Comparison of ENCODE assay signal across 8 mouse cellular contexts in genomic region chr15:93596991-93597390, GRCm38 (mm10). TPM values are rescaled to one million over a fixed set of nuclear protein-coding genes. Genes with fewer than 3 reads are reported as not detected.
DNase-seq lines count a peak whose midpoint lies in the region; ATAC-seq and TF ChIP-seq lines count a peak whose summit lies in the region.

No protein-coding gene starts in this region.

- no peaks in the 10 kb centered on the region for H3K36me3 ChIP-seq in heart, adult 2 months (ENCODE audit: control insufficient read depth, insufficient read depth, low read length)
- H3K36me3 ChIP-seq in lung, embryonic 15.5 days: no peaks in the 10 kb centered on the region
- H3K36me3 ChIP-seq in intestine, postnatal 0 days (ENCODE audit: control insufficient read depth, insufficient read depth): no peaks in the 10 kb centered on the region
- no peaks in the 10 kb centered on the region for H3K36me3 ChIP-seq in stomach, embryonic 14.5 days (ENCODE audit: control insufficient read depth, insufficient read depth, low read length)
- no peaks in the 10 kb centered on the region for H3K36me3 ChIP-seq in midbrain, embryonic 11.5 days (ENCODE audit: control insufficient read depth, insufficient read depth, low read length)

- intact Hi-C loops in heart, adult 2 months (cut with DNase I): loop anchor here (5.0 to 10.0 kb wide), 4 partner anchors 100 to 948 kb away; partner anchors contain the start of genes Irak4, Pus7l and Yaf2

- 67% methylated on average over 11 of the region's 11 CpGs for WGBS in heart, adult 2 months
- 57% methylated on average over 11 of the region's 11 CpGs for WGBS in lung, embryonic 15.5 days
- 67% methylated on average over 11 of the region's 11 CpGs for WGBS in intestine, postnatal 0 days
- 68% methylated on average over 11 of the region's 11 CpGs for WGBS in stomach, embryonic 14.5 days
- 66% methylated on average over 11 of the region's 11 CpGs for WGBS in midbrain, embryonic 11.5 days

- no peak for TF ChIP-seq POLR2A in heart, adult 2 months (IDR thresholded peaks at IDR 0.05; ENCODE audit: insufficient read depth, low read depth, low read length)

- H3K4me2 ChIP-seq in lung, embryonic 15.5 days: peak overlapping the region; percentile 95
- H3K4me2 ChIP-seq in intestine, postnatal 0 days (replicated peaks; ENCODE audit: low read depth): peak overlapping the region; percentile 92
- H3K4me2 ChIP-seq in stomach, embryonic 14.5 days (replicated peaks; ENCODE audit: low read depth, low read length): peak overlapping the region; percentile 63; the same call in 1 of the 2 replicates
- no peak overlapping the region for H3K4me2 ChIP-seq in midbrain, embryonic 11.5 days

- H3K79me2 ChIP-seq in heart, adult 2 months (replicated peaks; ENCODE audit: control insufficient read depth, insufficient read depth, low read length): no peaks in the 10 kb centered on the region

- no peak for DNase-seq in heart, adult 2 months
- no peak for DNase-seq in heart, adult 9 months (ENCODE audit: low spot score in 2 of 2)
- DNase-seq in lung, postnatal 25 days (ENCODE audit: low spot score): no peak
- DNase-seq in midbrain, embryonic 11.5 days (ENCODE audit: low spot score, missing footprints): no peak
- DNase-seq in cerebellum, postnatal 25 days: no peak

- peaks cover 2% of the 10 kb centered on the region for H3K4me1 ChIP-seq in heart, adult 2 months (ENCODE audit: control insufficient read depth, insufficient read depth, low read length)
- H3K4me1 ChIP-seq in lung, embryonic 15.5 days: peaks cover 33% of the 10 kb centered on the region
- H3K4me1 ChIP-seq in intestine, postnatal 0 days (replicated peaks; ENCODE audit: control insufficient read depth, insufficient read depth, low read length): 0 out of 2 replicates have a peak, but pooled peaks cover 6% of the 10 kb centered on the region
- peaks cover 15% of the 10 kb centered on the region for H3K4me1 ChIP-seq in stomach, embryonic 14.5 days (ENCODE audit: control insufficient read depth, insufficient read depth, low read length)
- peaks cover under 1% of the 10 kb centered on the region; the same call in 1 of the 2 replicates for H3K4me1 ChIP-seq in midbrain, embryonic 11.5 days (ENCODE audit: control insufficient read depth, insufficient read depth, low read length)

- ATAC-seq in lung, embryonic 15.5 days (ENCODE audit: borderline replicate concordance, extremely low read depth, low FRiP score, low TSS enrichment): no peak
- no peak for ATAC-seq in intestine, postnatal 0 days
- no peak for ATAC-seq in stomach, embryonic 14.5 days (ENCODE audit: insufficient number of reproducible peaks, insufficient read depth, low FRiP score, low read depth)
- no peak for ATAC-seq in midbrain, embryonic 11.5 days (ENCODE audit: low FRiP score)

- no peak overlapping the region for H3K9ac ChIP-seq in heart, adult 2 months (ENCODE audit: low read depth, low read length)
- H3K9ac ChIP-seq in lung, embryonic 15.5 days: no peak overlapping the region
- no peak overlapping the region for H3K9ac ChIP-seq in intestine, postnatal 0 days (ENCODE audit: low read depth, low read length)
- no peak overlapping the region for H3K9ac ChIP-seq in stomach, embryonic 14.5 days (replicated peaks; ENCODE audit: low read depth, low read length)
- H3K9ac ChIP-seq in midbrain, embryonic 11.5 days (ENCODE audit: low read length): no peak overlapping the region

- peaks cover 2% of the 10 kb centered on the region; the same call in 1 of the 2 replicates for H3K27me3 ChIP-seq in heart, adult 2 months (ENCODE audit: control insufficient read depth, insufficient read depth, low read length)
- no peaks in the 10 kb centered on the region for H3K27me3 ChIP-seq in lung, embryonic 15.5 days
- no peaks in the 10 kb centered on the region for H3K27me3 ChIP-seq in intestine, postnatal 0 days (replicated peaks; ENCODE audit: control insufficient read depth, insufficient read depth, low read length)
- H3K27me3 ChIP-seq in stomach, embryonic 14.5 days (ENCODE audit: control insufficient read depth, insufficient read depth, low read length): no peaks in the 10 kb centered on the region
- no peaks in the 10 kb centered on the region for H3K27me3 ChIP-seq in midbrain, embryonic 11.5 days (ENCODE audit: control insufficient read depth, insufficient read depth, low read length)

- no peak for TF ChIP-seq EP300 in heart, adult 2 months (IDR thresholded peaks at IDR 0.05; ENCODE audit: insufficient read depth, low read depth, low read length)

- no peaks in the 10 kb centered on the region for H3K9me3 ChIP-seq in lung, embryonic 15.5 days
- no peaks in the 10 kb centered on the region for H3K9me3 ChIP-seq in intestine, postnatal 0 days (ENCODE audit: control insufficient read depth)
- H3K9me3 ChIP-seq in stomach, embryonic 14.5 days (ENCODE audit: control insufficient read depth, low read depth, low read length): no peaks in the 10 kb centered on the region
- no peaks in the 10 kb centered on the region for H3K9me3 ChIP-seq in midbrain, embryonic 11.5 days (ENCODE audit: control insufficient read depth, low read length)

- H3K4me3 ChIP-seq in heart, adult 2 months: no peak overlapping the region
- H3K4me3 ChIP-seq in lung, embryonic 15.5 days: no peak overlapping the region
- no peak overlapping the region for H3K4me3 ChIP-seq in intestine, postnatal 0 days (ENCODE audit: low read depth, low read length)
- peak overlapping the region; percentile 91; the same call in 1 of the 2 replicates for H3K4me3 ChIP-seq in stomach, embryonic 14.5 days (ENCODE audit: low read depth, low read length)
- no peak overlapping the region for H3K4me3 ChIP-seq in midbrain, embryonic 11.5 days (ENCODE audit: low read depth, low read length)

- no peak for TF ChIP-seq CTCF in heart, adult 2 months (IDR thresholded peaks at IDR 0.05)
- TF ChIP-seq CTCF in intestine, postnatal 0 days (IDR thresholded peaks at IDR 0.05; ENCODE audit: low read depth): no peak

- H3K27ac ChIP-seq in heart, adult 2 months: peak overlapping the region; percentile 43; the same call in 1 of the 2 replicates
- no peak overlapping the region for H3K27ac ChIP-seq in lung, embryonic 15.5 days
- H3K27ac ChIP-seq in intestine, postnatal 0 days (ENCODE audit: low read depth, low read length): no peak overlapping the region
- no peak overlapping the region for H3K27ac ChIP-seq in stomach, embryonic 14.5 days (ENCODE audit: low read length)
- no peak overlapping the region for H3K27ac ChIP-seq in midbrain, embryonic 11.5 days (ENCODE audit: low read depth, low read length)

RNA-seq across cellular contexts. Expression of gene Prickle1, which starts 1.3 kb away (rescaled TPM):
- total RNA-seq in heart, adult 2 months (2021): 10 to 100 TPM; 11.2 to 18.6 TPM
- 8.6 and 11.5 TPM in 2 replicates for polyA plus RNA-seq in heart, adult 2 months (2012; rRNA removed)
- 22.2 and 23.6 TPM in 2 replicates for polyA plus RNA-seq in lung, embryonic 15.5 days (2015; fragmentation: Nextera tagmentation; extraction: Ambion mirVana)
- polyA plus RNA-seq in intestine, postnatal 0 days (2015; fragmentation: Nextera tagmentation; extraction: Ambion mirVana): 6.3 and 6.5 TPM in 2 replicates
- 23.6 and 28.6 TPM in 2 replicates for polyA plus RNA-seq in stomach, embryonic 14.5 days (2014; fragmentation: Nextera tagmentation; extraction: Ambion mirVana)
- polyA plus RNA-seq in midbrain, embryonic 11.5 days (2014; fragmentation: Nextera tagmentation; extraction: Ambion mirVana): 16.1 and 16.8 TPM in 2 replicates
